Mouse (Mus musculus) ES-E14 (cell line): Measurements from ENCODE around the gene Akr1b10. TPM values are rescaled to one million over a fixed set of nuclear protein-coding genes. Genes with fewer than 3 reads are reported as not detected.

ENCODE experiments used
- DNase-seq: peaks from one replicate; pipeline ENCODE4 v3.0.0-alpha.2; 2013; ENCODE audit warnings: low read depth, low spot score
- H3K27ac ChIP-seq: 2 replicates; pipeline ENCODE4 v1.5.1; 2012; ENCODE audit warnings: low read depth, mild to moderate bottlenecking, low read length, moderate library complexity, mixed read lengths; ENCODE audit not compliant: poor library complexity, insufficient read depth, severe bottlenecking
- H3K36me3 ChIP-seq: 2 replicates; pipeline ENCODE4 v1.6.1; 2012; ENCODE audit warnings: mild to moderate bottlenecking, low read length, moderate library complexity, mixed read lengths; ENCODE audit not compliant: control insufficient read depth, poor library complexity, insufficient read depth, severe bottlenecking
- H3K4me1 ChIP-seq, 2 experiments: fragments of 150-350 bp in 1 of 2; sonication (generic) in 1 of 2; 2 replicates each; pipeline ENCODE4 v1.6.1; 2012; ENCODE audit warnings: low read length in 2 of 2, mild to moderate bottlenecking in 1 of 2, mixed read lengths in 1 of 2; ENCODE audit not compliant: control insufficient read depth in 2 of 2, insufficient read depth in 2 of 2, poor library complexity in 1 of 2
- H3K4me3 ChIP-seq, 2 experiments: fragments of 150-350 bp in 1 of 2; sonication (generic) in 1 of 2; 2 replicates each; pipeline ENCODE4 v1.5.1; 2012; ENCODE audit warnings: low read length in 2 of 2, low read depth in 1 of 2, mild to moderate bottlenecking in 1 of 2, mixed read lengths in 1 of 2; ENCODE audit not compliant: insufficient read depth in 1 of 2, poor library complexity in 1 of 2, severe bottlenecking in 1 of 2
- H3K9ac ChIP-seq: 2 replicates; pipeline ENCODE4 v1.6.1; 2012; ENCODE audit warnings: low read depth, mild to moderate bottlenecking, low read length, mixed read lengths; ENCODE audit not compliant: poor library complexity, insufficient read depth, severe bottlenecking
- H3K9me3 ChIP-seq: fragments of 150-350 bp; sonication (generic); 2 replicates; pipeline ENCODE4 v1.6.1; 2012; ENCODE audit warnings: low read depth, mild to moderate bottlenecking, low read length; ENCODE audit not compliant: control insufficient read depth, insufficient read depth
- CHD2 ChIP-seq: IDR thresholded peaks from 2 replicates; pipeline ENCODE4 v1.6.1; 2014; ENCODE audit warnings: mild to moderate bottlenecking, low read depth, low read length, inconsistent platforms
- HCFC1 ChIP-seq: IDR thresholded peaks from 2 replicates; pipeline ENCODE4 v1.6.1; 2012; ENCODE audit warnings: low read length, inconsistent platforms, borderline replicate concordance; ENCODE audit not compliant: insufficient read depth
- MAFK ChIP-seq: IDR thresholded peaks from 2 replicates; pipeline ENCODE4 v1.6.1; 2014; ENCODE audit warnings: mild to moderate bottlenecking, low read depth, low read length, inconsistent platforms; ENCODE audit not compliant: insufficient read depth
- ZC3H11A ChIP-seq: IDR thresholded peaks from 2 replicates; pipeline ENCODE4 v1.6.1; 2012; ENCODE audit warnings: low read depth, mild to moderate bottlenecking, inconsistent platforms, low read length, borderline replicate concordance
- ZNF384 ChIP-seq: IDR thresholded peaks from 2 replicates; pipeline ENCODE4 v1.6.1; 2012; ENCODE audit warnings: low read depth, low read length, inconsistent platforms
- in situ Hi-C, 2 experiments: fragments of 600-800 bp; cut with MboI; formaldehyde crosslinking; loops; one replicate each; pipeline ENCODE4 v1.15.1; 2025; ENCODE audit warnings: low sequenced_read_pairs in 2 of 2, inconsistent platforms in 1 of 2; ENCODE audit not compliant: unreplicated experiment in 2 of 2
- total RNA-seq: library from RNA; depleted of rRNA; stranded (reverse); fragments of 300-350 nt; gene quantifications from 2 replicates; pipeline ENCODE4 v1.2.3, GENCODE M21; 2012

Gene Akr1b10
- total RNA-seq, 1 experiment: 16.2 TPM

DNA sequence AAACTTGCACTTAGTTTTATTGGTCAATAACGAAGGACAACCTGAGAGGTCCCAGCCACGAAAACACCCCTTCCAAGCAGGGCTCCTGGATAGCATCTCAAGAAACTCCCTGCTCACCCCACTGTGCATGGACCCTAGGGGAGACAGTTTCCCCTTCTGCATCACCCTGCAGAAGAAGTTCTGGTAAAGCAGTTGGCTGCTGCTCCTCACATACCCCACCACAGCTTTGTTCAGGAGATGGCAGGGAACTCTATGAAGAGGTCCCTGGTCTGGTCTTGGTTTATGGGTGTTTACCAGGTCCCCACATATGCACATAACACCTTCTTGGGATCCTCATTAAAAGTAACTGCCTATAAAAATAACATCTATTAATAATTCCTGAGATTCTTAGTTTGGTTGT, 41.5 kb upstream of the Akr1b10 start:
- H3K4me3 ChIP-seq: no peak overlapping the region
- H3K27ac ChIP-seq: no peak overlapping the region
- no peak overlapping the region for H3K9ac ChIP-seq
- no peaks in the 10 kb centered on the region for H3K9me3 ChIP-seq
- no peaks in the 10 kb centered on the region for H3K36me3 ChIP-seq
- DNase-seq: no peak
- peaks cover 4 to 13% of the 10 kb centered on the region in 2 experiments; a peak in 3 of 4 replicates for H3K4me1 ChIP-seq
- in situ Hi-C loops: loop anchor here in 1 of 2 experiments (10.0 kb wide), 1 partner anchor 48 kb away; no protein-coding TSS in a partner anchor
- TF ChIP-seq ZC3H11A (no peak), CHD2 (no peak), MAFK (no peak), HCFC1 (no peak), ZNF384 (no peak)

DNA sequence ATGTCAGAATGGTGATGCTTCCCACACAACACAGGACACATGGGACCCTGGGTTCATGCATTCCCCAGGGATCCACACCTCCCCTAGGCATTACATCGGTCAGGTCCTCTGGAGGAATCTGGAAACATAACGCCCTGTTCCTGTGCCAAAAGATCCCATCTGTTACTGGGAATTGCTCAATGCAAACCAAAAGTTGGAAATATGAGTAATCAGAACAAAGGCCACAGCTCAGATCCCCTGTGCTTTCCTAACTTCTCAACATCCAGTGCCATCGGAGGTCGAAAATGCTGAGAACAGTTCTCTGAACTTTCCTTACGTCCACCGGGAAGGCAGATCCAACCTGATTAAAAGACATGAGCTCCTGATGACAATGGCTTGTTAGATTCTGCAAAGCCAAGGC, 40.6 kb upstream of the Akr1b10 start:
- in situ Hi-C loops: loop anchor here in 1 of 2 experiments (10.0 kb wide), 1 partner anchor 49 kb away; no protein-coding TSS in a partner anchor
- no peaks in the 10 kb centered on the region for H3K9me3 ChIP-seq
- TF ChIP-seq ZNF384 (no peak), CHD2 (no peak), HCFC1 (no peak), ZC3H11A (no peak), MAFK (no peak)
- no peak overlapping the region; the same call in 1 of the 2 replicates for H3K27ac ChIP-seq
- no peak overlapping the region for H3K9ac ChIP-seq
- no peak for DNase-seq
- H3K4me1 ChIP-seq: peaks cover 4 to 13% of the 10 kb centered on the region in 2 experiments; a peak in 3 of 4 replicates
- H3K36me3 ChIP-seq: no peaks in the 10 kb centered on the region
- H3K4me3 ChIP-seq: no peak overlapping the region

DNA sequence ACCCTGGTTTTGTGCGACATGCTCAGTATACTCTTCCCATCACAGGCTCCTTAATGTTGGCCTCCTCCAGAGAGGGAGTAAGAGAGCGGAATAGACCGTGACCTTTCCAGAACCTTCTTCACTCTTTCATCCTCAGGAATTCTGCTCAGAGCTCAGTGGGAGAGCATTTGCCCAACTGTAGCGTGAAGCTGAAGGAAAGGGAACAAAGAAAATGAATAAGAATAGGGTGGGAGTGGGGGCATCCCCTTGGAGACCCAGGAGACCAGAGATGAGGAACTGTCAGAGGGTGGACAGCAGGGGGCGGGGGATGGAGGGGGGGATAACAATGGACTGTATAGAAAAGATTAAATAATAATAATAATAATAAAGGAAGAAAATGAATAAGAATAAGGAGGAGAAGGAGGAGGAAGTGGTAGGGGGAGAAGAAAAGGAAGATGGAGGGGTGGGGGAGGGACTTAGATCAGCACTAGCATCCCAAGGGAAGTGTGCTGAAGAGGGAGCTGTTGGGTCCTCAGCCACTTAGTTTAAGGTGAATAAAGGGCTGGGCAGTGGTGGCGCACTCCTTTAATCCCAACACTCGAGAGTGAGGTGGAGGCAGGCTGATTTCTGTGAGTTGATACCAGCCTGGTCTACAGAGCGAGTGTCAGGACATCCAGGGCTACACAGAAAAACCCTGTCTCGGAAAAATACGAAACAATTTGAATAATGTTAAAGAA, 39.7 kb upstream of the Akr1b10 start:
- peak overlapping the region in 1 of 2 experiments; percentile 26; a peak in 2 of 4 replicates for H3K4me3 ChIP-seq
- no peak overlapping the region; the same call in 1 of the 2 replicates for H3K9ac ChIP-seq
- peaks cover 4 to 13% of the 10 kb centered on the region in 2 experiments; a peak in 3 of 4 replicates for H3K4me1 ChIP-seq
- TF ChIP-seq MAFK (no peak), ZC3H11A (no peak), HCFC1 (no peak), ZNF384 (no peak), CHD2 (no peak)
- DNase-seq: peak; percentile 76
- H3K27ac ChIP-seq: peak overlapping the region; percentile 82
- H3K9me3 ChIP-seq: no peaks in the 10 kb centered on the region
- no peaks in the 10 kb centered on the region for H3K36me3 ChIP-seq
- in situ Hi-C loops: loop anchor here in 1 of 2 experiments (10.0 kb wide), 1 partner anchor 49 kb away; no protein-coding TSS in a partner anchor

DNA sequence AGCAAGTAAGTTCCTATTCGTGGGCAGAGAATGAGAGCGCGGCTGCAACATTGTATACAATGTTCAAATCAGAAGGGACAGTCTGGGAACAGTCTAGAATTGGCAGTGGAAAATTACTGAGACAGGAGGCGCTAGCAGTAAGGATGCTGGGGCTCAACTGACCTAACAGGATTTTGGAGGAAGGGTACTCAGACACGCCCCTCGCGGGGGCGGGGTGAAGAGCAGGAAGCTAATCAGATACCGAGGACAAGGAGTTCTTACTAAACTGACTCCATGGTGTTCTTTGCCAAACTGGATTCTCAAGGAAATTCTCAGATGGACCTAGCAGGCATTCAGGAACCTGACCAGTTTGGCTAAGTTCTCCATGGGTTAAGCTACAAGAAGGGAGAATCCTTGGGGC, 39.1 kb upstream of the Akr1b10 start:
- TF ChIP-seq ZNF384: no peak
- TF ChIP-seq HCFC1: no peak
- no peak for TF ChIP-seq MAFK
- no peak for TF ChIP-seq CHD2
- no peak for TF ChIP-seq ZC3H11A
- Histone ChIP-seq H3K4me3 (peak overlapping the region; percentile 26 to 37; a peak in 3 of 4 replicates), H3K36me3 (no peaks in the 10 kb centered on the region), H3K9me3 (no peaks in the 10 kb centered on the region), H3K27ac (peak overlapping the region; percentile 82; the same call in 1 of the 2 replicates), H3K4me1 (peaks cover 4 to 13% of the 10 kb centered on the region in 2 experiments; a peak in 3 of 4 replicates), H3K9ac (peak overlapping the region; percentile 55; the same call in 1 of the 2 replicates)
- in situ Hi-C loops: loop anchor here in 1 of 2 experiments (10.0 kb wide), 1 partner anchor 50 kb away; no protein-coding TSS in a partner anchor
- DNase-seq: peak; percentile 87
